Mouse (Mus musculus) embryo, embryonic 11.5 days (tissue): ENCODE results near the gene Clybl.
A peak's percentile ranks its signal among the peaks of the same experiment; 100 is the strongest.

Experiments used
- DNase-seq: peaks from one replicate; pipeline ENCODE4 v3.0.0-alpha.2; 2012; ENCODE audit warnings: low read depth, low spot score

The Clybl gene

GRCm38 (mm10) chr14:122300261-122300660, 118.8 kb downstream of the Clybl start:
- no peak for DNase-seq

DNA sequence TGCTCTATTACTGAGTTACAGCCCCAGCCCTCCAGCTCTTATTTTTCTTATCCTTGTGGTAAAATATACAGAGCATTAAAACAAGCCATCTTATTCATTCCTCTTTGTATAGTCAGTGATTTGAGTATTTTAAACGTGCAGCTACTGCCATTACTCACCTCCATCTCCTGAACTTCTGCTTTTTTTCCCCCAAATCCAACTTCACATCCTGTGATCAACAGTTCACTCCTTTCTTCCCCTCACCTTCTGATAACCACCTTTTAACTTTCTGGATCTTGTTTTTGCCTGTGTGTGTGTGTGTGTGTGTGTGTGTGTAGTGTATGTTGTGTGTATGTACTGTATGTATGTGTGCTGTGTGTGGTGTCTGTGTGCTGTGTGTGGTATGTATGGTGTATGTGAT, 122.3 kb downstream of the Clybl start:
- DNase-seq, result no peak

DNA sequence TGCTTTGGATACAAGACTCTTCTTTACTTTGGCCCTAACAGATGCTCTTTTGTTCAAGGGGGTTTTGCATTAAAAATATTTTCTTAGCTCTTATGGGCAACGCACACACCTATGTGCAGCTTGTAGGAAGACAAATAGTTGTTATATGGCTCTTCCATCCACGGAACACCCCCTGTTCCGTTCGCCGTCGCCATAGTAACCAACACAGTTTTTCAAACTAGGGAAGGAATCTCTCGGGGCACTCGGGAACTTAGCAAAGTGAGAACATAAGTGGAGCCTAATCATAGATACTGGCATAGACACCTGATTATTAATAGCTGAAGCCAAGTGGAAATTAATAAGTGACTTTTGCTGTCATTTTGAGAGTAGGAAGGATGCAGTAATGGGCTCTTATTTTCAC, 123.6 kb downstream of the Clybl start:
- no peak for DNase-seq

GRCm38 (mm10) chr14:122312415-122312814, 130.9 kb downstream of the Clybl start:
- DNase-seq, result no peak

DNA sequence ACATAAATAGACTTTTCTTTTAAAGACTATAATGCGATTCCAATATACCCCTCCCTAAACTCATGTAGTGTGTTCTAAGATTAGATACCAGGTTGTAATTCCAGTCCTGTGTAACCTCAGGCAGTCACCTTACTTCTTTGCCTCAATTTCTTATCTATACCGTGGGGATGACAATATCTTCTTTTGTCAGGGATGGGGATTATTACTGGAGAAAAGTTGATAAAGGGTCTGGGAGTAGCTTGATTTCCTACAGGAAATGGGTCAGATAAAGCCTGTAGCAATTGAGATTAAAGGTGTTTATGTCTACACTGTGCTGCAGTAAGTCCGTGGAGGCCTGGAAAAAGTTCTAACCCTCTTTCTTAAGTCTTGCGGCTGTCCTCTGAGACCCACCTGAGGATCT, 131.8 kb downstream of the Clybl start:
- DNase-seq, result no peak

DNA sequence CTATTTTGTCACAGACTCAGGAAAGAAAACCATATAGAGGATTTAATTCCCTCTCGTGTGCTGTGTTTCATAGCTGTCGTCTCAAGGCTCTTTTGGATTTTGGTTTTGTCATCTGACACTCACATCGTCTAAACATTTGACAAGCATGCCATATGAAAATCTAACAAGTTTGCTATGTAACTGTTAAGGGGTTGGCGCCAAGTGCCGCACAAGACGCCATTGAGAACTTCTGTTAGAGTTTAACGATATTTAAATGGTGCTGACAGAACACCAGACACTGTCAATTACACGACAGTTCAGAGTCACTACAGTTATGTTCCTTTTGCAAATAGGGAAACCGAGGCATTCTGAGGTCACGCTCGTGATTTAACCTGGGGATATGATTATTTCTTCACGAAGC, 134.2 kb downstream of the Clybl start:
- DNase-seq, result no peak

GRCm38 (mm10) chr14:122322136-122322535, 140.6 kb downstream of the Clybl start:
- peak; percentile 41 for DNase-seq

GRCm38 (mm10) chr14:122323838-122324458, 142.4 kb downstream of the Clybl start:
- DNase-seq, result no peak

DNA sequence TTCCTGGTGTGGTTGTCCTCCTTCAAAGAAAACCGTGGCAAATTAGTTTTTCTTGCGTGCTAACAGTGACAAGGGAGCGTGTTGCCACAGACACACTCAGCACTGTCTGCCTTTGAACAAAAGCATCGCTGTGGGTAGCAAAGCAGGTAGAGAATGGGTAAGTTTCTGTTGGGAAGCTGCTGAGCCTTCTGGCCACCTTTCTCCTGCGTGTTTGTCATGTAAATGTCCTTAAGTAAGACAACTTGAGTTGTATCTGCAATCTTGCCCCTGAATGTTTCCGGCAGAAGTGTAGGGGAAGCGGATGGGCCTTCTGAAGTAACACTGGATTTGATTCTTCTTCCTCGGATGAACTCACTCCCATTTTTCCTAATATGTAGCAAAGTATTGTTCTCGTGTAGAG, 148.6 kb downstream of the Clybl start:
- DNase-seq, result no peak

DNA sequence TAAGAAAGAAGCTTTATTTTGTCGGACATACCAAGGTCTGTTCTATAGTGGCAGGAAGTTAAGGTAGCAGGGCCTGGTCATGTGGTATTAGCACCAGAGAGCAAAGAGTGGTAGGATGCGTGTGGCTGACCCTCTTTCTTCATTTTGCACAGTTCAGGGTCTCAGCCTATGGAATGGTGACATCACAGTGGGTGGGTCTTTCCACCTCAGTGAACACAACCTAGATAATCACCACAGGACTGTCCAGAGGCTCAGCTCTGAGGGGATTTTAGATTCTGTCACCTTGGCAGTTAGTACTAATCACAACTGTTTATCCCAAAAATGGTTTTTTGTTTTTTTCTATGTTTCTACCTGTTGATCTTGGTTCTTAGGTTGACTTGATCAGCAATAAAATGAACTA, 149.2 kb downstream of the Clybl start:
- DNase-seq, result no peak

- no peak for DNase-seq
Observed at GRCm38 (mm10) chr14:122331635-122332460, 150.3 kb downstream of the Clybl start.

- no peak for DNase-seq
Observed at GRCm38 (mm10) chr14:122336957-122337356, 155.5 kb downstream of the Clybl start.

DNA sequence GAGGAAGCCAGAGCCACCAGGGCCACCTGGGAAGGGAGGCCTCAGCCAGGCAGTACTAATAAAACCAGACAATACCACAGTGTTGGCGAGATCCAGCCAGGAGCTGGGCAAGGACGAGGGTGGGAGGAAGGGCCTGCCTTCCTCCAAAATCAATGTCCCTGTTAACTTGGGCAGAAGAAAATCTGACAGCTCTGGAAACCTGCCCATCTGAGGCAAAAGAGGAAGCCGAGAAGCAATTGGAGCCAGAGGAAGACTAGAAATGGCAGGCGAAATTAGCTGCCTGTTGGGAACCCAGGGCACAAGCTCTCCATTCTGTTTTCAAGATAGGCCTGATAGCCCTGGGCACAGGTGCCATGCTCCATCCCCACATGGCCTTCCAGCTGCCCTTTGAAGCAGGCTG, 157.3 kb downstream of the Clybl start:
- no peak for DNase-seq

- DNase-seq, result no peak
Observed at GRCm38 (mm10) chr14:122340141-122340540, 158.6 kb downstream of the Clybl start.

DNA sequence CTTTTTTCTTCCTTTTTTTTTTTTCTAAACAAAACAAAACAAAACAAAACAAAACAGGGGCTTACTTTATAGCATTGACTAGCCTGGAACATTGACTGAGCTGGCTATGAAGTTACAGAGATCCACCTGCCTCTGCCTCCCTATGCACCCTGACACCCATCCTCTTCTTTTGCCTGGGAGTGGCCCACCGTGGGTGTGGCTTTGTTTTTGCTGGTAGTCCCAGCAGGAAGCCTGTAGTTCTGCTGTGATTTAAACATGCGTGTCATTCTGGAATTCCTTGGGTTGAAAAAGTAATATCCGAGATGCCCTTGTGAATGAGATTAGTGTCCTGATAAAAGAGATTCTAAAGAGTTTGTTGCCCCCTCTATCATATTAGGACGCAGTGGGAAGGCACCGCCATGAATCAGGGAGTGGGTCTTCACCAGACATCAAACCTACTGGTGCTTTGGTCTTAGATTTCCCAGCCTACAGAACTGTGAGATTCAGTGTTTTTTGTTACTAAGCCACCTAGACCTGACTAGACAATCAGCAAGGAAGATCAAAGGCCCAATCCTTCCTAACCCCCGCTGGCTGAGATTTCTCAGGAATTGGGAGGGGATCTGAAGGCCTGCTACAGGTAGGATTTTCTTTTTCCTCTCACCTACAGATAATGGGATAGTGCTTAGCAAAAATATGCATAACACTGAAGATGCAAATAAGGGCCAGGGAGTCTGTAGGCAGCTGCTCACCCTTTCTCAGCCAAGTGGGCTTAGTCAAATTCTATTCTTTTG, 160.3 kb downstream of the Clybl start:
- DNase-seq, result no peak

GRCm38 (mm10) chr14:122344272-122345224, 163.0 kb downstream of the Clybl start:
- no peak for DNase-seq

DNA sequence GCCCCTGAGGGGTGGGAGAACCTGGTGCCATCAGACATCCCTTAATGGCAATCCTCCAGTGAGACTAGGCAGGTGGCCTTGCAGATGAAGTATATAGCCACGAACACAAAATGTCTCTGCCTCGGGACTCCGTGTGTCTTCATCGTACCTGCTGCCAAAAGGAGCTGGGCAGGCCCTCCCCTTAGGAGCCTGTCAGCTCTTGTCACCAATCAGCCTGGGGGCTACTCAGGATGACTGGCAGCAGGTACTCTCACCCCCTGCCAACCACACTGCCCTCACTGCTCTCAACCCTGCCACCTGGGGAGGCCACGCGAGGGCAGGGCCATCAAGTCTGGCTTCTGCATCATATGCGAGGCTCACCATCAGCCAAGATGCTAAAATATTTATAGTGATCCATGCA, 166.6 kb downstream of the Clybl start:
- DNase-seq, result no peak

- no peak for DNase-seq
Observed at GRCm38 (mm10) chr14:122349326-122349725, 167.8 kb downstream of the Clybl start.

DNA sequence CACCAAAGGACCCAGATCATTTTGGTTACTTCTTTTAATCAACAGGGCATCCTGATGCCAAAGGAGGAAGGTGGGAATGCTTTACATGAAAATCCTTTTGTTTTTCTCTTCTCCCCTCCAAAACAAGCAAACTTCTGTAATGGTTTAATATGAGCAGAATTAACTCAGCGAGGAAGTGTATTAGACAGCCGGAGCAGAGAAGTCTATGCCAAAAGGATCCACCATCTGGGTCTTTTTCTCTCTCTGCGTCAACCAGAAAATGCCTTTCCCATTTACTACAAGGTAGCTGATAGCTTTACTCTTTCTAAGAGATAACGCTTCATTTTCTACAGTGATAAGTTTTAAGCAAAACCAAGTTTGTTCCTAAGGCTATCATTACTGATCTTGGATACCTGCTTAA, 168.3 kb downstream of the Clybl start:
- no peak for DNase-seq

DNA sequence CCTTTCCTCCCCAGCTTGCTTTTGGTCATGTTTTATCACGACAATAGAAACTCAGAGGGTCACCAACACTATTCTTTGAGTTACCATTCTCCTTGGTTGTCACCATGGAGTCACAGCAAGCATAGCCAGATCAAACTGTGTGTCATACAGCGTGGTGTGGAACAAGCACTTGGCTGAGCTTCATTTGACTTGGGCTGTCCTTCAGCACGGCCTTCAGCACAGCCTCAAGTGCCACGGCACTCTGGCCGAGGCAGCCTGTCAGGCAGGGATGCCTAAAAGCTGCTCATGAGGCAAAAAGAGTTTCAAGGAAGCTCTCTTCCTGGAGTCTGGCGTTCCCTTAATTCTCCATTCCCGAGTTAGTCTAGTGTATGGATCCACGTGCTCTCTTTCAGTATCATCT, 169.3 kb downstream of the Clybl start:
- no peak for DNase-seq

DNA sequence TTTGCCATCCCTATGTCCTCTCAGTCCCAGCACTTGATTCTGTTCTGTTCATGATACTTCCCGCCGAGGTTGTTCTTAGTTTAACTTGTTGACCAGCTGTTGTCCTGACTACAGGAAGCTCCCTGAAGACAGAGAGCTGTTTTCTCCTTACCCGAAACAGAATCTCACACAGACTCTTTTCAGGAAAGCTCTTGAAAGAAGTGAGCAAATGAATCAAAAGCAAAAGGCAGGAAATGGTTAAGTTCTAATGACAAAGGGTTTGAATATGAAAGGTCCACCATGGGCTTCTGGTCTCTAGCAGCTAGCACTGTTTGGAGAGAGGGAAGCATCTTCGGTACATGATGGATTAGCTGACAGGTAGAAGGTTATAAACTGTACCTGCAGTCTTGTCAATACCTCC, 175.8 kb downstream of the Clybl start:
- DNase-seq, result no peak
